Mouse (Mus musculus): ENCODE data around the gene Ints2.

- TF ChIP-seq POLR2A (IDR thresholded peaks at IDR 0.05; ENCODE audit: borderline replicate concordance, low read depth, low read length), result no peak
- no peak for TF ChIP-seq CTCF (IDR thresholded peaks at IDR 0.05; ENCODE audit: low read depth, low read length)
Measured at GRCm38 (mm10) chr11:86199733-86200132, 57.6 kb downstream of the Ints2 start.
